Mouse (Mus musculus) forebrain, embryonic 14.5 days (tissue): Measurements from ENCODE around the gene Abcc4. TPM values are rescaled to one million over a fixed set of nuclear protein-coding genes. Genes with fewer than 3 reads are reported as not detected.

Experiments
- ATAC-seq: fragments of 200-750 bp; cut with Nextera tagmentation; 2 replicates; pipeline ENCODE4 v1.8.0; 2017; ENCODE audit warnings: mild to moderate bottlenecking, moderate library complexity
- DNase-seq: peaks from one replicate; pipeline ENCODE4 v3.0.0-alpha.2; 2015; ENCODE audit warnings: low spot score
- H3K27ac ChIP-seq: fragments of 300-500 bp; sonication (generic); 2 replicates; pipeline ENCODE4 v1.5.1; 2014; ENCODE audit warnings: low read depth, mild to moderate bottlenecking, control low read depth, low read length, moderate library complexity
- H3K27me3 ChIP-seq: fragments of 300-500 bp; sonication (generic); replicated peaks from 2 replicates; pipeline ENCODE4 v1.6.1; 2014; ENCODE audit warnings: low read length, control low read depth, mixed read lengths; ENCODE audit not compliant: control insufficient read depth, insufficient read depth
- H3K36me3 ChIP-seq: fragments of 300-500 bp; sonication (generic); 2 replicates; pipeline ENCODE4 v1.6.1; 2014; ENCODE audit warnings: low read length, control low read depth; ENCODE audit not compliant: control insufficient read depth, insufficient read depth
- H3K4me1 ChIP-seq: fragments of 300-500 bp; sonication (generic); 2 replicates; pipeline ENCODE4 v1.6.1; 2014; ENCODE audit warnings: antibody characterized with exemption, low read length, control low read depth; ENCODE audit not compliant: control insufficient read depth, insufficient read depth
- H3K4me2 ChIP-seq: fragments of 300-500 bp; sonication (generic); 2 replicates; pipeline ENCODE4 v1.6.1; 2014; ENCODE audit warnings: mild to moderate bottlenecking, control low read depth, low read length
- H3K4me3 ChIP-seq: fragments of 300-500 bp; sonication (generic); 2 replicates; pipeline ENCODE4 v1.5.1; 2014; ENCODE audit warnings: low read depth, low read length, control low read depth
- H3K9ac ChIP-seq: fragments of 300-500 bp; sonication (generic); 2 replicates; pipeline ENCODE4 v1.6.1; 2014; ENCODE audit warnings: mild to moderate bottlenecking, low read length, control low read depth, moderate library complexity
- H3K9me3 ChIP-seq: fragments of 300-500 bp; sonication (generic); replicated peaks from 2 replicates; pipeline ENCODE4 v1.6.1; 2016; ENCODE audit warnings: low read length, control low read depth, mixed read lengths; ENCODE audit not compliant: control insufficient read depth
- WGBS: fragments of 180-500 bp; shearing (Covaris S2); extraction: QIAGEN DNeasy Blood & Tissue Kit; methylation state at CpG from one replicate; pipeline ENCODE4 v1.1.7; 2014; 5-methylcytosine and 5-hydroxymethylcytosine counted together
- polyA plus RNA-seq: library from polyadenylated mRNA; unstranded; fragments of >200 nt; fragmentation: Nextera tagmentation; extraction: Ambion mirVana; gene quantifications from 2 replicates; pipeline ENCODE4 v1.2.1, GENCODE M21; 2014

The Abcc4 gene
- polyA plus RNA-seq, 1 experiment from 2014 or later, result 1.0 TPM

DNA sequence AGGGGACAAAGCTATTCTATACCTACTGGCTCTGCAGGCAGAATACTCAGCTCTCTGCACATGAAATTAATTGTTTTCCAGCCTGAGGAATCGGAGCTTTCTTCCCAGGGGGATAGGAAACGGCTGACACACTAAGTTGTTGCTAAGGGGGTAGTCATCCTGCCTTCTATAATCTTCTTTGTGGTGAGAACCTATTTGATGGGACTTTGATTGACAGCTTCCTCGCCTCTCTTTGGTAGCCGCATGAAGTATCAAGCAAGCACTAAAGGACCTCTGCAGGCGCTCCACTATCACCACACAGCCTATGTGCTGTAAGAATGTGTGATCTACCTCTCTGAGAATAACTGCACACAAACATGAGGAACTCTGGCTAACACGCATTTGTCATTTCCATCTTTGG, 105.3 kb downstream of the Abcc4 start:
- Histone ChIP-seq H3K4me3 (no peak overlapping the region), H3K4me1 (0 out of 2 replicates have a peak, but pooled peaks cover 3% of the 10 kb centered on the region), H3K9ac (no peak overlapping the region), H3K4me2 (no peak overlapping the region), H3K27me3 (0 out of 2 replicates have a peak, but pooled peaks cover 3% of the 10 kb centered on the region), H3K27ac (no peak overlapping the region), H3K36me3 (no peaks in the 10 kb centered on the region), H3K9me3 (no peaks in the 10 kb centered on the region)
- ATAC-seq, result no peak
- no peak for DNase-seq
- WGBS, result 45% methylated on average over 6 of the region's 6 CpGs

DNA sequence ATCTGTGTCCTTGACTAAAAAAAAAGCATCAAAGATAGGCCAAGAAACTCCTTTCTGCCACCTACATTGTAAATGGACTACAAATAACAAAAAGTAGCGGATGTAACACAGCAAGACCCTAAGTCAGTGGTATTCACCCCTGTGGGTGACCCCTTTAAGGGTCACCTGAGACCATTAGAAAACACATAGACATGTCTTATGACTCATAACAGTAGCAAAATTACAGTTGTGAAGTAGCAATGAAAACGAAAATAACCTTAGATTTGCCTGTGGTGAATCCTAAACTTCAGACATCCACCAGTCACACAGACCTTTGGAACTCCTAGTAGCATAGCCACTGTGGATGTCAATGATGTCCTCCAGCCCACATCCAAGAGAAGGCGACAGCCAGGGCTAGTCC, 107.3 kb downstream of the Abcc4 start:
- no peak for ATAC-seq
- Histone ChIP-seq H3K36me3 (no peaks in the 10 kb centered on the region), H3K4me3 (no peak overlapping the region), H3K27me3 (0 out of 2 replicates have a peak, but pooled peaks cover 3% of the 10 kb centered on the region), H3K9ac (no peak overlapping the region), H3K27ac (no peak overlapping the region), H3K9me3 (no peaks in the 10 kb centered on the region), H3K4me2 (no peak overlapping the region), H3K4me1 (0 out of 2 replicates have a peak, but pooled peaks cover 3% of the 10 kb centered on the region)
- 96% methylated on average over 3 of the region's 3 CpGs for WGBS
- no peak for DNase-seq

DNA sequence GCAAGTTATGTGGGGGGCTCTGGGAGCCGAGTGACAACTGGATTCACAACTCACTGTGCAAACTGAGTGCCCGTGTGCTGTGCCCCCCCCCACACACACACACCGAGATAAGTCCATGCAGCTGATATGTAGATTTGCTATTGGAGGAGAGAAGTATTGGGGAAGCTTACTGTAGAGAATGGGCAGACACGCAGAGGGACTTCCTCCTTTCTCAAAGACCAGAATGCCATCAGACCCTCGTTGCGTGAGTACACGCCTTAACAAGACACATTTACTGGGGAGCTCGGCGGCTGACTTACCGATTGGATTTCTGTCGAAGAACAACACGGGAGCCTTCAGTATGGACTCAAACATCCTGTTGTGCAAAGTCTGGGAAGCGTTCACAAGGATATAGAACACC, 111.6 kb downstream of the Abcc4 start:
- WGBS, result 91% methylated on average over 13 of the region's 13 CpGs
- Histone ChIP-seq H3K4me1 (peaks cover 6% of the 10 kb centered on the region; the same call in 1 of the 2 replicates), H3K9me3 (no peaks in the 10 kb centered on the region), H3K4me3 (no peak overlapping the region), H3K27ac (no peak overlapping the region), H3K36me3 (no peaks in the 10 kb centered on the region), H3K4me2 (no peak overlapping the region), H3K27me3 (0 out of 2 replicates have a peak, but pooled peaks cover 7% of the 10 kb centered on the region), H3K9ac (no peak overlapping the region)
- ATAC-seq (no peak), DNase-seq (no peak)

DNA sequence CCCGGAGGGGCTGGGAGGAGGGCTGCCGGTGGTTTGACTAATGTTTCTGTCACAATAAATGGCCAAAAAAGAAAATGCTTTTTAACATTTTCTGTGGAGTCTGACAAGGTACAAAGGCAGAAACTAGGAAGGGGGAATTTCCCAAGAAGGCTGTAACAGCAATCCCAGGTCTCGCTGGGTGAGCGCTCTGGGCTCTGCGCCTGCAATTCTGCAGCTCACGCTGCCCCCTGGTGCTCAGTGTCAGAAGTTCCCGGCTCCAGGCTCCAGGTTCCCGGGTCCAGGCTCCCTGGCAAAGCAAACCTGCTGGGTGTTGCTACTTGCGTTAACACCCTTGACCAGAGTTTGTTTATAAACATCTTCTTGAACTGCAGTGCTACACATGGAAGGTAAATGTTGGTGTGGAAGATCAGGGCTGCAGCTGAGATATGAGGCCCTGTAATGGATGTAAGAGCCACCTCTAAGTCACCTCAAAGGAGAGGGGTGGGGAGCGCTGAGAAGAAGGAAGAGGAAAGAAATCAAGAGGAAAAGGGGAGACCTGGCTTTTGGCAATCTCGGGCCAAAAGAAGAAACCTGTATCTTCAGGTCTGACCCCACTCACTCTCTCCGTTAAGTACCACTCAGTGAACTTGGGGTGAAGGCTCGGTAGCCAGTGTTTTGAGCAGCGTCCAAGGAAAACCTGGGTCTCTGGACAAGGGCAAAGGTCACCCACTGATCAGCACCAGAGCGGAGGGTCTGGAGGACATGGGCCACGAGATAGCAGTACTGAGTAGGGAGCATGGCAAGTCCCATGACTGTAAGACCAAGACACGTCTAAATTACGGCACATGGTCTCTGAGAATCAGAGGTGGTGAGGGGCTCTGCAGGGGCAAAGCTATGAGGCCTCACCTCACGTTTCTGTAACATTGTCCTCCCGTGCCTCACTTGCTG, 114.3 kb downstream of the Abcc4 start:
- Histone ChIP-seq H3K27ac (no peak overlapping the region), H3K9ac (no peak overlapping the region), H3K4me1 (peaks cover 9% of the 10 kb centered on the region; the same call in 1 of the 2 replicates), H3K4me2 (no peak overlapping the region), H3K4me3 (no peak overlapping the region), H3K27me3 (0 out of 2 replicates have a peak, but pooled peaks cover 5% of the 10 kb centered on the region), H3K9me3 (no peaks in the 10 kb centered on the region), H3K36me3 (no peaks in the 10 kb centered on the region)
- peak; percentile 89 for DNase-seq
- ATAC-seq, result peak; percentile 90
- WGBS, result 47% methylated on average over 20 of the region's 20 CpGs

DNA sequence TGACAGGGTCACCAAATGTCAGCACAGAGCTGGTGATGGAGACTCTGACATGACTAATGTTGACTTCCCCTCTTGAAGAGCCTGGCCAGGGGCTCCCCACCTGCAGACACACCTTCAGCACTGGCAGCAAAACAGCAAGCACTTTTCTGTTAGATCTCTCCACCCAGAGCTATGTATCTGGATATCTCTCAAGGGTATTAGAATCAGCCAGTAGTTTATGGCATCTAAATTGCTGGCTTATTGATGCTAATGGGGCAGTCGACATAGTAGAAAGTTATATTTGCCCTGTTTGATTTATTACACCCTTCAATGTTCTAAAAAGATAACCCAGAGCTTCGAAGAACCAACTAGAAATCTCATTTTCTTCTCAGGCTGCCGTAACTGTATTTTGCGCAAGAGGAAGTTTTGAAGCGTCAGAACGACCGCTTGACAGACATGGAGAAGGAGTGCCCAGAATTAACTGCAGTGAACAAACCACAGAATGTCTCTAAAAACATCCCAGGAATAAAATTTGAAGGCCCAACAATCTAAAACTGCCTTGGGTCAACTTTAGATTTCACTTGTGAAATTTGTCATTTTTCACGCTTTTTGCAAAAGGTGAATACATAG, 123.6 kb downstream of the Abcc4 start:
- WGBS, result 94% methylated on average over 8 of the region's 8 CpGs
- no peak for ATAC-seq

DNA sequence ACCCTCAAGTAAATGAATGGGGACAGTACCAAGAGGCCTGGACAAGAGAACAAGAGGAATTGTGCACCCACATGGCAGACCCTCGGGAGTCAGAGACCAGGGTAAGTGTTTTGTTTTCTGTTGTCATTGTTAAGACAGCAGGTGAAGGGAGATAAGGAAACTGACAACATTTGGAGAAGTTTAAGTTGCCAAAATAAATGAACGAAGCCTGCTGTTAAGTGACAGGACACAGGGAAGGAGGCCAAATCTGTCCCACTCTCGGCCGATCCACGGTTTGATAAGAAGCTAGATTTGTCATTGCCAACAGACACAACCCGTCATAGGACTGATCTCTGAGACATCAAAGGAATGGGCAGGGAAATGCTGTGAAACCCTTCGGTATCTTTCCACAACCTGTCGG, 124.3 kb downstream of the Abcc4 start:
- Histone ChIP-seq H3K9ac (no peak overlapping the region), H3K27ac (no peak overlapping the region), H3K4me3 (no peak overlapping the region), H3K27me3 (no peaks in the 10 kb centered on the region), H3K4me1 (no peaks in the 10 kb centered on the region), H3K9me3 (no peaks in the 10 kb centered on the region), H3K36me3 (no peaks in the 10 kb centered on the region), H3K4me2 (no peak overlapping the region)
- no peak for ATAC-seq
- 68% methylated on average over 8 of the region's 8 CpGs for WGBS
- DNase-seq, result no peak

More for the DNA sequence above, 123.6 kb downstream of the Abcc4 start:
- Histone ChIP-seq H3K36me3 (no peaks in the 10 kb centered on the region), H3K4me1 (no peaks in the 10 kb centered on the region), H3K9ac (no peak overlapping the region), H3K27me3 (no peaks in the 10 kb centered on the region), H3K4me2 (no peak overlapping the region), H3K9me3 (no peaks in the 10 kb centered on the region), H3K27ac (no peak overlapping the region), H3K4me3 (no peak overlapping the region)
- no peak for DNase-seq

DNA sequence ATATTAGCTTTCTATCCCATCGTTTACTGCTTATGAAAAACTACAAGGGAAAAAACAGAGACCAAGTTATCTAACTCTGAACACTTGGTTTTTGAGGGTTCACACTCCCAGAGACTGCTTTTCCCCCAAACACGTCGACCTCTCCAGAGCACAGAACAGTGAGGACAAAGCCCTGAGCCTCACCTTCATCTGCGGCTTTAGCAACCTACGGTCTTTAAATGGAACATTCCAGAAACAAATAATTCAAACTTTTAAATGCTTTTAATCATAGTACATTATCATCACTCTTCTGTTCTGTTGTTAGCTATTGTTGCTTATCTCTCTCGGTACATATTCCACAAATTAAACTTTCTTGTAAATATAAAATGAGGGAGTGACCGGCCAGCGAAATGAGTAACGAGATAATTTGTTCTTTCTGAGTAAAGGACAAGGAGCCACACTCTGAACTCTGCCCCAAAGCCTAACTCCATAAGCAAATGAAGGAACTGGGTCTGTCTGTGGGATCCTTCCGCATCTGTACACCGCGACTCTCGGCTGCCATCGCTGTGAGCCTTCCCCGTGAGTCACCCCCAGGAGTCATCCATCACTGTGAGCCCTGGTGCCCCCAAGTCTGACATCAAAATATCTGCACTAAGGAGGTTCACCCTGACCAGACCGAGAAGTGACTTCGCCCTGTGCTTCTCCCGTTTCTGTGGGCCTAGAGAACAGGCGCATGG, 126.8 kb downstream of the Abcc4 start:
- no peak overlapping the region for H3K27ac ChIP-seq
- no peaks in the 10 kb centered on the region for H3K36me3 ChIP-seq
- no peak for ATAC-seq
- H3K4me1 ChIP-seq, result no peaks in the 10 kb centered on the region
- no peak overlapping the region for H3K4me2 ChIP-seq
- H3K9me3 ChIP-seq, result no peaks in the 10 kb centered on the region
- no peak overlapping the region for H3K9ac ChIP-seq
- no peak overlapping the region for H3K4me3 ChIP-seq
- H3K27me3 ChIP-seq, result no peaks in the 10 kb centered on the region
- no peak for DNase-seq
- 92% methylated on average over 19 of the region's 19 CpGs for WGBS

DNA sequence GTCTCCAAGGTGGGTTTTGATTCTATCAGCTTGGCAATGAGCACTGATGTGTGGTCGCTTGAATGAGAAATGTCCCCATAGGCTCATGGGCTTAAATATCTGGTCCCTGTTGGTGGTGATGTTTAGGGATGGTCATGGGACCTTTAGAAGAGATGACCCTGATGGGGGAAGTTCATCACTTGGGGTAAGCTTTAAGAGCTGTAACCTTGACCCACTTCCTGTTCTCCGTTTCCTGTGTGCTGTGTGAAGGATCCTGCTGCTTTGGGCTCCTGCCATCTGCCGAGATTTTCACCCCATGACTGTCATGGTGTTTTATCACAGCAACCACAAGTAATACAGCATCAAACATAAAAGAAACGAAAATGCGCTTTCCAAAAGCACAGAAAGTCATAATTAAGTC, 128.1 kb downstream of the Abcc4 start:
- 91% methylated on average over 5 of the region's 5 CpGs for whole genome bisulfite sequencing
- no peaks in the 10 kb centered on the region for H3K4me1 ChIP-seq
- H3K27ac ChIP-seq, result no peak overlapping the region
- no peaks in the 10 kb centered on the region for H3K27me3 ChIP-seq
- no peak overlapping the region for H3K4me3 ChIP-seq
- no peaks in the 10 kb centered on the region for H3K36me3 ChIP-seq
- H3K9ac ChIP-seq, result no peak overlapping the region
- H3K4me2 ChIP-seq, result no peak overlapping the region
- DNase-seq (no peak), ATAC-seq (no peak)
- no peaks in the 10 kb centered on the region for H3K9me3 ChIP-seq
